Mouse (Mus musculus) heart, embryonic 11.5 days (tissue): ENCODE measurements around the gene Mfap1a. TPM values are rescaled to one million over a fixed set of nuclear protein-coding genes. Genes with fewer than 3 reads are reported as not detected.
A peak's percentile ranks its signal among the peaks of the same experiment; 100 is the strongest.
"Not testable (repeated sequence)": the region's sequence is repeated elsewhere in the genome, so short reads cannot be mapped to it uniquely, and the experiment has no call there.

Experiments
- ATAC-seq: fragments of 200-750 bp; cut with Nextera tagmentation; replicated peaks from 2 replicates; pipeline ENCODE4 v1.8.0; 2017; ENCODE audit warnings: moderate library complexity; ENCODE audit not compliant: insufficient number of reproducible peaks, low FRiP score, low TSS enrichment
- H3K27ac ChIP-seq: fragments of 300-500 bp; sonication (generic); 2 replicates; pipeline ENCODE4 v1.5.1; 2014; ENCODE audit warnings: mild to moderate bottlenecking, low read depth, low read length
- H3K27me3 ChIP-seq: fragments of 300-500 bp; sonication (generic); 2 replicates; pipeline ENCODE4 v1.6.1; 2014; ENCODE audit warnings: mild to moderate bottlenecking, low read length, mixed read lengths; ENCODE audit not compliant: control insufficient read depth, insufficient read depth
- H3K36me3 ChIP-seq: fragments of 300-500 bp; sonication (generic); 2 replicates; pipeline ENCODE4 v1.6.1; 2014; ENCODE audit warnings: mild to moderate bottlenecking, low read length, moderate library complexity, mixed read lengths; ENCODE audit not compliant: control insufficient read depth, insufficient read depth
- H3K4me1 ChIP-seq: fragments of 300-500 bp; sonication (generic); 2 replicates; pipeline ENCODE4 v1.6.1; 2014; ENCODE audit warnings: low read length; ENCODE audit not compliant: control insufficient read depth, insufficient read depth
- H3K4me2 ChIP-seq: fragments of 300-500 bp; sonication (generic); 2 replicates; pipeline ENCODE4 v1.6.1; 2014; ENCODE audit warnings: mild to moderate bottlenecking, moderate library complexity
- H3K4me3 ChIP-seq: fragments of 300-500 bp; sonication (generic); 2 replicates; pipeline ENCODE4 v1.5.1; 2014; ENCODE audit warnings: low read depth, low read length
- H3K9ac ChIP-seq: fragments of 300-500 bp; sonication (generic); 2 replicates; pipeline ENCODE4 v1.6.1; 2014; ENCODE audit warnings: mild to moderate bottlenecking, low read depth, low read length, moderate library complexity
- H3K9me3 ChIP-seq: fragments of 300-500 bp; sonication (generic); replicated peaks from 2 replicates; pipeline ENCODE4 v1.6.1; 2016; ENCODE audit warnings: low read length; ENCODE audit not compliant: control insufficient read depth
- WGBS: fragments of 180-500 bp; shearing (Covaris S2); extraction: QIAGEN DNeasy Blood & Tissue Kit; methylation state at CpG from one replicate; pipeline ENCODE4 v1.1.7; 2014; ENCODE audit not compliant: insufficient replicate concordance; 5-methylcytosine and 5-hydroxymethylcytosine counted together
- polyA plus RNA-seq: library from polyadenylated mRNA; unstranded; fragments of >200 nt; fragmentation: Nextera tagmentation; extraction: Ambion mirVana; gene quantifications from 2 replicates; pipeline ENCODE4 v1.2.1, GENCODE M21; 2014

Gene Mfap1a
- polyA plus RNA-seq, result 19.2 and 20.6 TPM in 2 replicates

DNA sequence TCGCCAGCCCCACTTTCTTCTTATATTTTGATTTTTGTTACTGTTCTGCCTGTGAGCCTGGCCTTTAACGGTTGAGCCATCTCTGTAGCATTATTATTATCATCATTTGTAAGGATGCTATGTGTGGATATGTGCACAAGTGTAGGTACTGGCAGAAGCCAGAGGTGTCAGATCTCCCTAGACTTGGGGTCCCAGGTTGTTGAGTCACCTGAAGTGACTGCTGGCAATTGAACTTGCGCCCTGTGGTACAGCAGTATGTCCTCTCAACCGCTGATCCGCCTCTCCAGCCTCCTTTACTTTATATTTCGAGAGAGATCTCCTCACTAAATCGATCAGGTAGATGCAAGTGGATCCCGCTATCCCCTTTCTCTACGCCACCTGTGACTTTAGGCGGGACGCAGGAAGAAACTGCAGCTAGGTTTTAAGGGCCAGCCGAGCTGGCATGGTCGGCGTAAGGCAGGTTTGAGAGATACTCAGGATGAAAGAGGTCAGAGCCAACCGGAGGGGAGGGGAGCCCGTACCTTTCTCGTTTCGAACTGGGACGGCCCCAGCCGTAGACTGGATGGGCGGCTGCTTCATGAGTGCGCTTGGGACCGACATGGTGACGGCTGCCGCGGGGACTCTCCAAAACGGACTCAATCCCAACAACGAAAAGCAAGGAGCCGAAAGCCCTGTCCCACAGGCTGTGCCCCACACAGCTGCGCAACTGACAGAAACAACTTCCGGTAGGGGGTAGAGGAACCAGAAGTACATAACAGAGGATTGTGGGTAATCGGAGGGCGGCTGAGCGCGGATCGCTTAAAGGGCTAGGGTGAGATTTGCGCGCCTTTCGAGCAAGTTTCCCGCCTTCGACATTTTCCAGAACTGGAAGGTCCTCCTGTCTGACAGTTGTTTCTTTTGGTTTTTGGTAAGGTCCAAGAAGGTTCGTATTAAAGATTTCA lies at the start of gene Mfap1a, which contains the start of gene Wdr76:
TSS of gene Mfap1a (minus strand) at position 724 of the 941 bp plus-strand sequence.
TSS of gene Wdr76 (plus strand) at position 782 of the 941 bp plus-strand sequence.
- H3K9me3 ChIP-seq, H3K4me1 ChIP-seq, H3K36me3 ChIP-seq, H3K27me3 ChIP-seq: not testable (repeated sequence)
- H3K9ac ChIP-seq, result peak within 1 kb of the TSS; percentile 77
- peak within 1 kb of the TSS; percentile 77 for H3K4me2 ChIP-seq
- ATAC-seq, result peak; percentile 81
- H3K27ac ChIP-seq, result peak within 1 kb of the TSS; percentile 64
- 6% methylated on average over 37 of the region's 42 CpGs for whole genome bisulfite sequencing
- H3K4me3 ChIP-seq, result peak within 1 kb of the TSS; percentile 65

DNA sequence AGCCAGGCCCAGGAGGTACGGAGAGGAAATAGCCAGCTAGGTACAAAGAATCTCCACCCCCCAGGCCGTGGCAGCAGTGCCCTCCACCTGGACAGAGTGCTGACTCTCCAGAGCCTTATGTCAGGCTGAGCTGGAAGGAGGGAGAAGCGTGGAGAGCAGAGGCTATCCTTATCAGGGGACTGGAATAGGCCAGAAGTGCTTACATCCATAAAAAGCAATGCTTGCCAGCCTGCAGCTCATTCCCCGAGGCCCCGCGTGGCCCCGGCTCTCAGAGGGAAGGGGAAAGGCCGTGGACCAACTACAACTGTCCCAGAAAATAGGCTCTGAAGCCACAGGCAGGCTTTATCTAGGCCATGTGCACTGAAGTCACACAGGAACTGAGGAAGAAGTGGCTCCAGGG lies 44.8 kb upstream of the Mfap1a start:
- H3K9ac ChIP-seq, result peak overlapping the region; percentile 59
- ATAC-seq, result peak; percentile 76
- WGBS, result 16% methylated on average over 8 of the region's 8 CpGs

DNA sequence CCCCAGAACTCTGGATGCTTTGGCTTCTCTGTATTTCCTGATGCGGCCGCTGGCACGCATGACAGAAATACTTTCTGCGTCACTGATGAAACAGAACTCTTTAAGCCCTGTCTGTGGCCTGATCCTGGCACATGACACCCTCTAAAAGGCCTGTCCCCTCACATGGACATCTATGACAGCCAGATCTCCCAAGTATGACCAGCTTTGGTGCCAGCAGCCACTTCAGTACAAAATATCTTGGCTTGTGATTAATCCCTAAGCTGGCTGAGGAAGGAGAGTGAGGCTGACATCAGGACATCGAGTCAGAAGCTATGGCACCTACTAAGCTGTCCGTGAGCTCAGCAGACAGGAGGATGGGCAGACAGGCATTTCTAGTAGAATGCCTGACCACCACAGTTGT lies 43.2 kb upstream of the Mfap1a start:
- Histone ChIP-seq H3K9me3 (no peaks in the 10 kb centered on the region), H3K27me3 (no peaks in the 10 kb centered on the region), H3K9ac (no peak overlapping the region), H3K4me3 (peak overlapping the region; percentile 15; the same call in 1 of the 2 replicates), H3K4me1 (peaks cover 17% of the 10 kb centered on the region), H3K27ac (peak overlapping the region; percentile 4; the same call in 1 of the 2 replicates), H3K4me2 (peak overlapping the region; percentile 64), H3K36me3 (peaks cover 11% of the 10 kb centered on the region)
- ATAC-seq, result no peak
- 77% methylated on average over 6 of the region's 6 CpGs for WGBS

More for the DNA sequence above, 44.8 kb upstream of the Mfap1a start:
- Histone ChIP-seq H3K9me3 (no peaks in the 10 kb centered on the region), H3K27me3 (no peaks in the 10 kb centered on the region), H3K4me1 (peaks cover 17% of the 10 kb centered on the region), H3K4me2 (peak overlapping the region; percentile 64), H3K36me3 (peaks cover 11% of the 10 kb centered on the region), H3K27ac (peak overlapping the region; percentile 94), H3K4me3 (peak overlapping the region; percentile 36)

GRCm38 (mm10) chr2:121544829-121545228 lies 38.4 kb upstream of the Mfap1a start:
- no peak overlapping the region for H3K4me2 ChIP-seq
- no peaks in the 10 kb centered on the region for H3K27me3 ChIP-seq
- H3K4me1 ChIP-seq, result peaks cover 4% of the 10 kb centered on the region; the same call in 1 of the 2 replicates
- ATAC-seq, result no peak
- WGBS, result 93% methylated on average over 3 of the region's 3 CpGs
- H3K36me3 ChIP-seq, result peaks cover 20% of the 10 kb centered on the region
- no peak overlapping the region for H3K27ac ChIP-seq
- no peak overlapping the region for H3K4me3 ChIP-seq
- H3K9me3 ChIP-seq, result no peaks in the 10 kb centered on the region
- H3K9ac ChIP-seq, result no peak overlapping the region

DNA sequence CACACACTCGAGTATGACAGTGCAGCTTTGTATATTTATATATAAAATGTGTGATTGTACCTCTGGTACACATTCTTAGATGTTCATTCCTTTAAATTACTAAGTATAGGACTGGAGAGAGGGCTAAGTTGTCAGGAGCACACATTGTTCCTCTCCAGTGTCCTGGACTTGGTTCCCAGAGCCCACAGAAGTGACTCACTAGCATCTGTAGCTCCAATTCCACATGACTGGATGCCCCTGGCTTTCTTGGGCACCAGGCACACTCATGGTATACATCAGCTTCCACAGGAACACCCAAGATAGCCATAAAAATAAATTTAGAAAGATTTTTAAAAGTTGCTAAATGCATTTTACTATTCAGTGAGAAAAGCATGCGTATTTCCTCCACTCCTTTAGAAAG lies 18.6 kb upstream of the Mfap1a start:
- Histone ChIP-seq H3K36me3 (0 out of 2 replicates have a peak, but pooled peaks cover 3% of the 10 kb centered on the region), H3K4me3 (no peak overlapping the region), H3K9me3 (no peaks in the 10 kb centered on the region), H3K4me1 (no peaks in the 10 kb centered on the region), H3K9ac (no peak overlapping the region), H3K27ac (no peak overlapping the region), H3K4me2 (no peak overlapping the region), H3K27me3 (no peaks in the 10 kb centered on the region)
- ATAC-seq, result no peak
- WGBS, result 89% methylated on average over 2 of the region's 2 CpGs

GRCm38 (mm10) chr2:121522830-121523229 lies 16.4 kb upstream of the Mfap1a start:
- H3K27ac ChIP-seq, H3K27me3 ChIP-seq, ATAC-seq, H3K4me3 ChIP-seq, H3K4me2 ChIP-seq, H3K4me1 ChIP-seq, H3K9ac ChIP-seq, H3K36me3 ChIP-seq, H3K9me3 ChIP-seq: not testable (repeated sequence)
- 98% methylated on average over 3 of the region's 3 CpGs for WGBS

DNA sequence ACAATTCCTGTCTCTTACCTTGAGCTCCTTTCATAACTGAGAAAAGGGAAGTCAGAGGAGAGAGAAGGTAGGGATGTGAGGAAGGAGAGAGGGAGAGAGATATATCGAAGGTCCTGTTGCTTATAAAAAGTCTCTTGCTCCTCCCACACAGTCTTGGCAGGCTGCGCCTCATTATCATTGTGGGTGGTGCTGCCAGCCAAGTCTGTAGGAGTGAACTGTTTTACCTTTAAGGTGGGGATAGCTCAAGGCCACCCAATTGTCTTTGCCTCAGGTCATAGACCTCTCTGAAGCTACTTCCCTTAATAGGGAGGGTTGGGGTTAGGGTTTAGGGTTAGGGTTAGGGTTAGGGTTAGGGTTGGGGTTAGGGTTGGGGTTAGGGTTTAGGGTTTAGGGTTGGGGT lies 15.5 kb upstream of the Mfap1a start:
- Histone ChIP-seq H3K4me3 (no peak overlapping the region), H3K9ac (no peak overlapping the region), H3K9me3 (no peaks in the 10 kb centered on the region), H3K36me3 (peaks cover 6% of the 10 kb centered on the region; the same call in 1 of the 2 replicates), H3K27ac (no peak overlapping the region), H3K27me3 (no peaks in the 10 kb centered on the region), H3K4me2 (no peak overlapping the region), H3K4me1 (no peaks in the 10 kb centered on the region)
- no peak for ATAC-seq
- WGBS, result 92% methylated on average over 2 of the region's 2 CpGs

DNA sequence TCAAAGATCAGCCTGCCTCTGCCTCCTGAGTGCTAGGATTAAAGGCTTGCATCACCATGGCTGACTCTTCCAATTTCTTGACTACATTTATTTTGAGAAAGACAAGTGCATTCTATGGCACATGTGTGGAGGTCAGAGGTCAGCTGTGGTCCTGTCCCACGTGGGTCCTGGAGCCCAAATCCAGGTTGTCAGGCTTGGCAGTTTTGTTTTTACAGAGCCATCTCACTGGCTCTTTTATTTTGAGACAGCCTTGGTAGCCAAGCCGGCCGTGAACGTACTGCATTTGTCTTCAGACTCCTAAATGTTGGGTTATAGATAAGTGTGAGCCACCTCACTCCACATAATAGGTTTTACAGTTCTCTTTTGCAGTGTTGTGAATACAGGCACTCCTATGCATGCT lies 12.2 kb upstream of the Mfap1a start:
- H3K4me3 ChIP-seq, result not testable (repeated sequence)

More for the DNA sequence above, 12.2 kb upstream of the Mfap1a start:
- not testable (repeated sequence) for H3K36me3 ChIP-seq, H3K4me1 ChIP-seq, H3K9ac ChIP-seq, ATAC-seq, H3K27me3 ChIP-seq, H3K4me2 ChIP-seq, H3K27ac ChIP-seq, H3K9me3 ChIP-seq
- WGBS, result 90% methylated on average over 4 of the region's 4 CpGs
